Mouse (Mus musculus) gastrocnemius, postnatal 4 days (tissue): ENCODE results near the gene Pax5. TPM values are rescaled to one million over a fixed set of nuclear protein-coding genes. Genes with fewer than 3 reads are reported as not detected.
A peak's percentile ranks its signal among the peaks of the same experiment; 100 is the strongest.

Source experiments
- DNase-seq, 2 experiments: peaks; one replicate each; pipeline ENCODE4 v3.0.0; 2021 to 2022; ENCODE audit warnings: low spot score in 2 of 2, mixed read lengths in 2 of 2
- total RNA-seq, 2 experiments: library from RNA; stranded (reverse); gene quantifications; 2 replicates each; pipeline ENCODE4 v1.2.3; 2021

Pax5 gene
- total RNA-seq, 2 experiments from 2014 or later, result 0.34 to 1.4 TPM

- DNase-seq, result no peak
Measured at GRCm38 (mm10) chr4:44669485-44670181, 40.7 kb downstream of the Pax5 start.

- DNase-seq, result no peak
Measured at GRCm38 (mm10) chr4:44668574-44668973, 41.7 kb downstream of the Pax5 start.

GRCm38 (mm10) chr4:44668172-44668571 is 42.1 kb downstream of the Pax5 start:
- no peak for DNase-seq

GRCm38 (mm10) chr4:44667369-44667768 is 42.9 kb downstream of the Pax5 start:
- no peak for DNase-seq

GRCm38 (mm10) chr4:44664767-44665056 is 45.6 kb downstream of the Pax5 start:
- DNase-seq, result no peak

GRCm38 (mm10) chr4:44664004-44664766 is 46.1 kb downstream of the Pax5 start:
- DNase-seq, result peak; percentile 16 to 21

- DNase-seq, result no peak
Measured at GRCm38 (mm10) chr4:44663489-44663888, 46.8 kb downstream of the Pax5 start.

GRCm38 (mm10) chr4:44645181-44645580 is 65.1 kb downstream of the Pax5 start:
- DNase-seq, result no peak

- DNase-seq, result no peak
Measured at GRCm38 (mm10) chr4:44641831-44642587, 68.3 kb downstream of the Pax5 start.

- no peak for DNase-seq
Measured at GRCm38 (mm10) chr4:44635618-44636017, 74.7 kb downstream of the Pax5 start.

- peak in 1 of 2 experiments; percentile 32 for DNase-seq
Measured at GRCm38 (mm10) chr4:44633694-44634524, 76.4 kb downstream of the Pax5 start.

GRCm38 (mm10) chr4:44630059-44630458 is 80.2 kb downstream of the Pax5 start:
- DNase-seq, result no peak

GRCm38 (mm10) chr4:44627890-44628289 is 82.4 kb downstream of the Pax5 start:
- DNase-seq, result no peak

GRCm38 (mm10) chr4:44625108-44625424 is 85.2 kb downstream of the Pax5 start:
- no peak for DNase-seq

- no peak for DNase-seq
Measured at GRCm38 (mm10) chr4:44624232-44625107, 85.8 kb downstream of the Pax5 start.

- no peak for DNase-seq
Measured at GRCm38 (mm10) chr4:44623435-44623727, 86.9 kb downstream of the Pax5 start.

- DNase-seq, result no peak
Measured at GRCm38 (mm10) chr4:44622682-44623434, 87.4 kb downstream of the Pax5 start.

- DNase-seq, result no peak
Measured at GRCm38 (mm10) chr4:44620241-44620640, 90.0 kb downstream of the Pax5 start.

GRCm38 (mm10) chr4:44614066-44614667 is 96.1 kb downstream of the Pax5 start:
- no peak for DNase-seq
